Mouse (Mus musculus) myocyte (in vitro differentiated cells): Measurements from ENCODE around the gene Churc1.

Experiments
- POLR2A ChIP-seq: IDR thresholded peaks from one replicate; pipeline ENCODE4 v1.6.1; 2011; ENCODE audit warnings: low read depth, mild to moderate bottlenecking, control low read depth, moderate library complexity; ENCODE audit not compliant: insufficient read length
- POLR2AphosphoS2 ChIP-seq: IDR thresholded peaks from one replicate; pipeline ENCODE4 v1.6.1; 2011; ENCODE audit warnings: low read depth, control low read depth; ENCODE audit not compliant: insufficient read length
- REST ChIP-seq: IDR thresholded peaks from one replicate; pipeline ENCODE4 v1.6.1; 2011; ENCODE audit warnings: mild to moderate bottlenecking, control low read depth, moderate library complexity; ENCODE audit not compliant: insufficient read depth, insufficient read length
- SRF ChIP-seq: IDR thresholded peaks from one replicate; pipeline ENCODE4 v1.6.1; 2011; ENCODE audit warnings: low read depth; ENCODE audit not compliant: control insufficient read depth, insufficient read length

GRCm38 (mm10) chr12:76803028-76803427 is 37.7 kb downstream of the Churc1 start:
- TF ChIP-seq POLR2AphosphoS2 (no peak), REST (no peak), POLR2A (no peak), SRF (no peak)
